Mouse (Mus musculus) forebrain, embryonic 12.5 days (tissue): ENCODE results near the gene Ndufs7. TPM values are rescaled to one million over a fixed set of nuclear protein-coding genes. Genes with fewer than 3 reads are reported as not detected.
A peak's percentile ranks its signal among the peaks of the same experiment; 100 is the strongest.
"Not testable (repeated sequence)": the region's sequence is repeated elsewhere in the genome, so short reads cannot be mapped to it uniquely, and the experiment has no call there.

Experiments used
- ATAC-seq: fragments of 200-750 bp; cut with Nextera tagmentation; 2 replicates; pipeline ENCODE4 v1.8.0; 2017; ENCODE audit warnings: moderate TSS enrichment; ENCODE audit not compliant: low FRiP score
- H3K27ac ChIP-seq: fragments of 300-500 bp; sonication (generic); 2 replicates; pipeline ENCODE4 v1.5.1; 2016; ENCODE audit warnings: mild to moderate bottlenecking
- H3K27me3 ChIP-seq: fragments of 300-500 bp; sonication (generic); 2 replicates; pipeline ENCODE4 v1.6.1; 2016; ENCODE audit warnings: mild to moderate bottlenecking
- H3K36me3 ChIP-seq: fragments of 300-500 bp; sonication (generic); replicated peaks from 2 replicates; pipeline ENCODE4 v1.6.1; 2016; ENCODE audit warnings: mild to moderate bottlenecking
- H3K4me1 ChIP-seq: fragments of 300-500 bp; sonication (generic); 2 replicates; pipeline ENCODE4 v1.6.1; 2016
- H3K4me2 ChIP-seq: fragments of 300-500 bp; sonication (generic); 2 replicates; pipeline ENCODE4 v1.6.1; 2016; ENCODE audit warnings: mild to moderate bottlenecking, moderate library complexity
- H3K4me3 ChIP-seq: fragments of 300-500 bp; sonication (generic); replicated peaks from 2 replicates; pipeline ENCODE4 v1.5.1; 2016; ENCODE audit warnings: mild to moderate bottlenecking
- H3K9ac ChIP-seq: fragments of 300-500 bp; sonication (generic); 2 replicates; pipeline ENCODE4 v1.6.1; 2016; ENCODE audit warnings: mild to moderate bottlenecking
- H3K9me3 ChIP-seq: fragments of 300-500 bp; sonication (generic); 2 replicates; pipeline ENCODE4 v1.6.1; 2016
- WGBS: fragments of 180-500 bp; shearing (Covaris S2); methylation state at CpG from one replicate; pipeline ENCODE4 v1.1.7; 2016; 5-methylcytosine and 5-hydroxymethylcytosine counted together
- polyA plus RNA-seq: library from polyadenylated mRNA; unstranded; fragments of >200 nt; fragmentation: Nextera tagmentation; extraction: Ambion mirVana; gene quantifications from 2 replicates; pipeline ENCODE4 v1.2.1, GENCODE M21; 2016

Ndufs7 gene
- polyA plus RNA-seq, 1 experiment from 2014 or later = 216 TPM

- 0 out of 2 replicates have a peak, but pooled peaks have one; percentile 6 for ATAC-seq
- H3K27me3 ChIP-seq = no peaks in the 10 kb centered on the region
- H3K4me3 ChIP-seq = no peak overlapping the region
- H3K4me2 ChIP-seq = no peak overlapping the region
- WGBS = 4% methylated on average over 4 of the region's 4 CpGs
- peaks cover 26% of the 10 kb centered on the region for H3K4me1 ChIP-seq
- H3K9me3 ChIP-seq = no peaks in the 10 kb centered on the region
- peak overlapping the region; percentile 27; the same call in 1 of the 2 replicates for H3K27ac ChIP-seq
- peak overlapping the region; percentile 30; the same call in 1 of the 2 replicates for H3K9ac ChIP-seq
- peaks cover 42% of the 10 kb centered on the region for H3K36me3 ChIP-seq
Observed at GRCm38 (mm10) chr10:80245600-80245999, 3.3 kb upstream of the Ndufs7 start.

DNA sequence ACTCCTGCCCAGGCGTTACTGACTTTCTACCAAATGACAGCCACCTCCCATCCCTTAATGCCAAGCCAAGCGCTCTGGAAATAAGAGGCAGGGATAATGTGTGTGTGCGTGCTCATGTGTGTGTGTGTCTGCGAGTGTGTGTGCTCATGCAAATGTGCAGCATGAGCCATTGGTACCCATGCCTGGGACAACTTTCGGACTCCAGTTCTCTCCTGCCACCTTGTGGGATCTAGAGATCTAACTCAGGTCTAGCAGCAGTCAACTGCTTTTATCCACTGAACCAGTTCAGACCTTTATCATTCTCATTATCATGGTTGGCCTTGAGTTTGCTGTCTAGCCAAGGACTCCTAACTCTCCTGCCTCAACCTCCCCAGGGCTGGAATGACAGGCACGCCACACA lies 1.1 kb upstream of the Ndufs7 start:
- Histone ChIP-seq H3K4me1 (peaks cover 25% of the 10 kb centered on the region), H3K9ac (no peak overlapping the region), H3K4me3 (no peak overlapping the region), H3K36me3 (peaks cover 24% of the 10 kb centered on the region), H3K4me2 (no peak overlapping the region), H3K27me3 (no peaks in the 10 kb centered on the region), H3K9me3 (no peaks in the 10 kb centered on the region), H3K27ac (no peak overlapping the region)
- ATAC-seq = no peak
- WGBS = 51% methylated on average over 6 of the region's 6 CpGs

GRCm38 (mm10) chr10:80248437-80248836 lies 484 bp upstream of the Ndufs7 start:
- not testable (repeated sequence) for ATAC-seq, H3K9me3 ChIP-seq, H3K27ac ChIP-seq, H3K27me3 ChIP-seq, H3K9ac ChIP-seq
- H3K4me2 ChIP-seq = peak overlapping the region; percentile 65
- H3K4me3 ChIP-seq = peak overlapping the region; percentile 51
- 57% methylated on average over 3 of the region's 3 CpGs for WGBS
- peaks cover 25% of the 10 kb centered on the region for H3K4me1 ChIP-seq
- peaks cover 23% of the 10 kb centered on the region for H3K36me3 ChIP-seq

- no peaks in the 10 kb centered on the region for H3K27me3 ChIP-seq
- peaks cover 26% of the 10 kb centered on the region for H3K36me3 ChIP-seq
- WGBS = 42% methylated on average over 2 of the region's 2 CpGs
- H3K9ac ChIP-seq = peak overlapping the region; percentile 77
- H3K4me2 ChIP-seq = peak overlapping the region; percentile 65
- ATAC-seq = no peak
- peak overlapping the region; percentile 51 for H3K4me3 ChIP-seq
- H3K9me3 ChIP-seq = no peaks in the 10 kb centered on the region
- peak overlapping the region; percentile 88; the same call in 1 of the 2 replicates for H3K27ac ChIP-seq
- H3K4me1 ChIP-seq = peaks cover 25% of the 10 kb centered on the region
Observed at GRCm38 (mm10) chr10:80250059-80250458, 1.1 kb downstream of the Ndufs7 start.

DNA sequence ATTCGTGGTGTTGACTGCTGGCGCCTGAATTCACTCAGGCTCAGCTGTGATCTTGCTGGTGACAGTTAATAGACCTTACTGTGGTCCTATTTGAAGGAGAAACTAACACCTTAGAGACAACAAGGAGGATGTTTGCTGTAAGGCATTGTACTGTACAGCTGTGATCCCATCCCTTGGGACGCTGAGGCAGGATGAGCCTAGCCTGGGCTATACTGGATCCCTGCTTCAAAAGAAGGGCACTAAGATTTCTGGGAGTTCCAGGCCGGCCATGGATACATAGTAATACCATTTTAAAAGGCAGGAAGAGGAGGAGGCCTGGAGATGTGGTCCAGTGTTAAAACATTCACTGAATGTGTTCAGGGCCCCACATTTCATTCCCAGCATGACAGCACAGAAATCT lies 1.7 kb downstream of the Ndufs7 start:
- H3K27ac ChIP-seq = no peak overlapping the region

GRCm38 (mm10) chr10:80252011-80252410 lies 3.1 kb downstream of the Ndufs7 start:
- no peak overlapping the region for H3K9ac ChIP-seq
- peaks cover 45% of the 10 kb centered on the region for H3K36me3 ChIP-seq
- H3K4me2 ChIP-seq = no peak overlapping the region
- H3K9me3 ChIP-seq = no peaks in the 10 kb centered on the region
- peaks cover 21% of the 10 kb centered on the region for H3K4me1 ChIP-seq
- H3K27me3 ChIP-seq = no peaks in the 10 kb centered on the region
- H3K27ac ChIP-seq = no peak overlapping the region
- ATAC-seq = no peak
- no peak overlapping the region for H3K4me3 ChIP-seq

More for the DNA sequence above, 1.7 kb downstream of the Ndufs7 start:
- H3K9ac ChIP-seq = no peak overlapping the region
- H3K4me1 ChIP-seq = peaks cover 20% of the 10 kb centered on the region
- WGBS = 91% methylated on average over 4 of the region's 4 CpGs
- peak overlapping the region; percentile 65; the same call in 1 of the 2 replicates for H3K4me2 ChIP-seq
- no peaks in the 10 kb centered on the region for H3K27me3 ChIP-seq
- no peak for ATAC-seq
- no peaks in the 10 kb centered on the region for H3K9me3 ChIP-seq
- H3K4me3 ChIP-seq = no peak overlapping the region
- peaks cover 31% of the 10 kb centered on the region for H3K36me3 ChIP-seq

- WGBS = 91% methylated on average over 11 of the region's 11 CpGs
- H3K9ac ChIP-seq = no peak overlapping the region
- ATAC-seq = no peak
- H3K36me3 ChIP-seq = peaks cover 49% of the 10 kb centered on the region
- peaks cover 21% of the 10 kb centered on the region for H3K4me1 ChIP-seq
- no peaks in the 10 kb centered on the region for H3K9me3 ChIP-seq
- no peak overlapping the region for H3K27ac ChIP-seq
- H3K4me2 ChIP-seq = no peak overlapping the region
- no peak overlapping the region for H3K4me3 ChIP-seq
- no peaks in the 10 kb centered on the region for H3K27me3 ChIP-seq
Observed at GRCm38 (mm10) chr10:80252493-80253274, 3.8 kb downstream of the Ndufs7 start.

DNA sequence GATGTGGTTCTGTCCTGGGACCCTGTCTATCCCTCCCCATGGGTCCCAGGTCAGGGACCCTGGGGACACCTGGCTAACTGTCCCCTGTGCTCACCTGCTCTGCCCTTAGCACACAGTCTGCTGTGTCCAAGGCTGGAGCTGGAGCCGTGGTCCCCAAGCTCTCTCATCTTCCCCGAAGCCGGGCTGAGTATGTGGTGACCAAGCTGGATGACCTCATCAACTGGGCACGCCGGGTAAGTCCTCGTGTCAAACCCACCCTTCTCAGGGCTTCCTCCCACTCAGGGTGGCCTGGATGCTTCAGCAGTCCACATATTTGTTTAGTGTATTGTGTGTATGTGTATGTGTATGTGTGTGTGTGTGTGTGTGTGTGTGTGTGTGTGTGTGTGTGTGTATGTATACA lies 4.6 kb downstream of the Ndufs7 start:
- no peak overlapping the region for H3K4me2 ChIP-seq
- H3K27me3 ChIP-seq = no peaks in the 10 kb centered on the region
- WGBS = 92% methylated on average over 6 of the region's 6 CpGs
- H3K36me3 ChIP-seq = peaks cover 57% of the 10 kb centered on the region
- H3K4me1 ChIP-seq = peaks cover 21% of the 10 kb centered on the region
- no peak for ATAC-seq
- H3K27ac ChIP-seq = no peak overlapping the region
- no peaks in the 10 kb centered on the region for H3K9me3 ChIP-seq
- H3K9ac ChIP-seq = no peak overlapping the region
- no peak overlapping the region for H3K4me3 ChIP-seq

DNA sequence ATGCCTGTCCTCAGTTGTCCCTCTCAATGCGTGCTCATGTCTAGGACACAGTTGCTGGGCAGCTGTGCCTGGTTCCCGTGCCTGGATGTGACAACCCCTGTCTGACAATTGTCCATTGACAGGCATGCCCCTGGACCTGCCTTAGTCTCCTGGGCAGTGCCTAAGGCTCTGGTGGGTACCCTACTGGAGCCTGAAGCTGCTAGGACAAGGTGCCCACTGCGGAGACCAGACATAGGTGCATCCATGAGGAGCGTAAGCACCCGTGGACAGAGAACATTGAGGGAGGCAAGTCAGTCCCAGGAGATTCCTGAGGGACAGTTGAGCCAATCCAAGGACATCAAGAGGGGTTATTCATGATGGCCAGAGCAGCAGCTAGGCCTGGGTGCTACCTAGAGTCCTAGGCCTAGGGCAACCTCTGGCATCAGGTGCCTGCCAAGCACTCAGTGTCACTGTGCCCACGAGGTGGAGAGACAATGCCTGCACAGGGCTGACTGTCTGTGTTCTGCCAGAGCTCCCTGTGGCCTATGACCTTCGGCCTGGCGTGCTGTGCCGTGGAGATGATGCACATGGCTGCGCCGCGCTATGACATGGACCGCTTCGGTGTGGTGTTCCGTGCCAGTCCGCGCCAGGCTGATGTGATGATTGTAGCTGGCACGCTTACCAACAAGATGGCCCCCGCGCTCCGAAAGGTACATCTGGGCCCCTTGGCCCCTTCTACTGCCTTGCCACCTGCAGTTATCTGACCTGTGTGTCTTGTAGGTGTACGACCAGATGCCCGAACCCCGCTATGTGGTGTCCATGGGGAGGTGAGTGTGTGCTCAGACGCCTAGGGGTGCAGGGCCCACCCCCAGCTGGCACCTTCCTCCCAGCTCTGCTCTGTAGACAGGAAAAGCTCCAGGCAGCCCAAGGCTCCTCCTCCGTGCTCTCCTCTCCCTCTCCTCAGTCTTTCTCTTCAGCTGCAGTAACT lies 5.7 kb downstream of the Ndufs7 start:
- no peak overlapping the region for H3K4me2 ChIP-seq
- 92% methylated on average over 25 of the region's 26 CpGs for WGBS
- no peak for ATAC-seq
- H3K27ac ChIP-seq = no peak overlapping the region
- H3K9me3 ChIP-seq = no peaks in the 10 kb centered on the region
- peaks cover 63% of the 10 kb centered on the region for H3K36me3 ChIP-seq
- H3K4me1 ChIP-seq = peaks cover 30% of the 10 kb centered on the region
- no peak overlapping the region for H3K9ac ChIP-seq
- no peaks in the 10 kb centered on the region for H3K27me3 ChIP-seq
- H3K4me3 ChIP-seq = no peak overlapping the region

GRCm38 (mm10) chr10:80255881-80256535 lies 7.1 kb downstream of the Ndufs7 start:
- WGBS = 89% methylated on average over 5 of the region's 5 CpGs
- no peak overlapping the region for H3K4me2 ChIP-seq
- H3K9ac ChIP-seq = no peak overlapping the region
- no peak overlapping the region for H3K27ac ChIP-seq
- peaks cover 29% of the 10 kb centered on the region for H3K4me1 ChIP-seq
- H3K4me3 ChIP-seq = no peak overlapping the region
- H3K27me3 ChIP-seq = no peaks in the 10 kb centered on the region
- H3K9me3 ChIP-seq = no peaks in the 10 kb centered on the region
- no peak for ATAC-seq
- H3K36me3 ChIP-seq = peaks cover 63% of the 10 kb centered on the region

DNA sequence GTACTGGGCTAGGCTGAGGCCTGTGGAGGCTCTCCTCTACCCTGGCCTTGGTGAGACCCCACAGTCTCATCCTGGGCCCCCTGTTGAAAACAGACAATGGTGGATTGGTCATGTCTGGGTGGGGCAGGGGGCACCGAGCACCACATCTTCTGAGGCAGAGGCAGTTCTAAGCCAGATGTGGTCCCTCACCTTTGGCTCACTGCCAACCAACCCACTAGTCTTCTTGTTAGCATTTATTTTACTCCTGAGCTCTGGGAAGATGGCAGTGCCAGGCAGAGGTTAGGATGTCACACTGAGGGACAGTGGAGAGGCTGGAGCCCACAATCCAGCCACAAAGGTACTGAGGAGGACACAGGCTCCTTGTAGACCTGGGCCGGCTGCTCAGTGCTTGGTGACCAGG lies 9.0 kb downstream of the Ndufs7 start:
- no peak overlapping the region for H3K9ac ChIP-seq
- H3K36me3 ChIP-seq = peaks cover 58% of the 10 kb centered on the region
- H3K27me3 ChIP-seq = no peaks in the 10 kb centered on the region
- H3K4me2 ChIP-seq = no peak overlapping the region
- H3K9me3 ChIP-seq = no peaks in the 10 kb centered on the region
- no peak overlapping the region for H3K4me3 ChIP-seq
- 0 out of 2 replicates have a peak overlapping the region, but pooled peaks have one; percentile 20 for H3K27ac ChIP-seq
- 74% methylated on average over 2 of the region's 2 CpGs for WGBS
- no peak for ATAC-seq
- peaks cover 41% of the 10 kb centered on the region for H3K4me1 ChIP-seq
